Mouse (Mus musculus): ENCODE measurements around the gene Rab11fip3.
"Not testable (repeated sequence)": the region's sequence is repeated elsewhere in the genome, so short reads cannot be mapped to it uniquely, and the experiment has no call there.

The Rab11fip3 gene

GRCm38 (mm10) chr17:26068831-26069739 lies at the start of gene Rab11fip3:
Gene Rab11fip3, minus strand, starts transcription at chr17:26069555.
- DNase-seq (ENCODE audit: extremely low read depth, low read depth), result peak; percentile 69

GRCm38 (mm10) chr17:26116503-26117258 lies 47.3 kb upstream of the Rab11fip3 start:
- DNase-seq (ENCODE audit: extremely low read depth, low read depth), result no peak

DNA sequence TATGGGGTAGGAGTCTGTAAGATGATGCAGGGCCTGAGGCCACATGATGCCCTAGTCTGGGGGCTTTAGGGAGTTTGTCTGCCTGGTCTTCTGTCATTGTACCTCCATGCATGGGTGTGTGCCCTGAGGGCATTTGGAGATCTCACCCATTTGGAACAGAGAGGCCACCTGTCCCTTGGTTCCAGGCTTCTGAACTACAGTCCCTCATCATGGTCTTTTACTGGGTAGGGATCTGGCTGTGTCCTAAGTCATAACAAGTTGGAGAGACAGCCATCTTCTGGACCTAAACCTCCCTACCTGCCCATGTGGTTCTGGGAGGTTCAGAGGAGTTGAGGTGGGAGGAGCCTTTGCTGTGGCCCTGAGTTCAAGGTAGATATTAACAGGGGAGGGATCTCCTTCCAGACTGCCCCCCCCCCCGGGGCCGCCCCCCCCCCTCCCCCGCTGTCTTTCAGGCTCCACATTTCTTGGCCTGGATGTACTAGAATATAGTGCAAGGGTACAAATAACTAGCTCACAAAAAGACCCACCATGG lies 46.7 kb upstream of the Rab11fip3 start:
- DNase-seq (ENCODE audit: extremely low read depth, low read depth), result no peak

DNA sequence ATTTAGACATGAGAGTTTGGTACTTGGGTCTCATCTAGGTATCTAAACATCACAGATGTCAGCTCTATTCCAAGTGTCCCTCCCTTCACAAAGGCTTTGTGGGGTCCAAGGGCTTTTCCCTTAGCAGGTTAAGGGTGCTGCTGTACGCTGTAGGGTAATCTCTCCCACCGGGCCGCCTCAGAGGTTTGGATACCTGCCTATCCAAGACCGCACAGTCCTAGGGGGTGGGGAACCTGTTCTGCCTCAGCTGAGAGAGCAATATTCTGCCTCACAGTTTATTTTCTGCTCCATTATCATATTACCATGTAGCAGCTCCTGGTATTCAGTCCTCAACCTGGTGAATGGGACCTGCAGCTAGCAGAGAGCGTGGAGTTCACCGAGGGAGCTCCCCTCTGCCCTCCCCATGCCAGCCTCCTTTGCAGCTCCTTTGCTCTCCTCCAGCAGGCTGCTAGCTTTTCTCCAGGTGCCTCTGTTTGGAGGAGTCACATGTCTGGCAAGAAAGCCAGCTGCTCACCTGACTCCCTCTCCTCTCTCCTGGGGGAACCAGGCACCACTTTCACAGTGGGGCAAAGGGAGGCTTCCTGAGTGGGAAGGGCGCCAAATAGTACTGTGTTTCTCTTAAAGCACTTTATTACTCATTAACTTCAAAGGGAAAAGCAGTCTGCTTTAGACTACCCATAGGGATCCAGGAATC lies 46.0 kb upstream of the Rab11fip3 start:
- DNase-seq (ENCODE audit: extremely low read depth, low read depth), result no peak

DNA sequence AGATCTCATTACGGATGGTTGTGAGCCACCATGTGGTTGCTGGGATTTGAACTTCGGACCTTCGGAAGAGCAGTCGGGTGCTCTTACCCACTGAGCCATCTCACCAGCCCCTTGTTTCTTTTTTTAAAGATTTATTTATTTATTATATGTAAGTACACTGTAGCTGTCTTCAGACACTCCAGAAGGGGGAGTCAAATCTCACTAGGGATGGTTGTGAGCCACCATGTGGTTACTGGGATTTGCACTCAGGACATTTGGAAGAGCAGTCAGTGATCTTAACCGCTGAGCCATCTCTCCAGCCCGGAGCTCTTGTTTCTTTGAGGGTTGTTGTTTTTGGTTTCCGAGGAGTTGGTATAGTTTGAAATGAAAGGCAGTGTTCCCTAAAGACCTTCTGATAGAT lies 45.1 kb upstream of the Rab11fip3 start:
- DNase-seq (ENCODE audit: extremely low read depth, low read depth), result not testable (repeated sequence)

- DNase-seq (ENCODE audit: extremely low read depth, low read depth), result no peak
Measured at GRCm38 (mm10) chr17:26114061-26114460, 44.7 kb upstream of the Rab11fip3 start.

- DNase-seq (ENCODE audit: extremely low read depth, low read depth), result no peak
Measured at GRCm38 (mm10) chr17:26113181-26113948, 44.0 kb upstream of the Rab11fip3 start, which contains the start of gene Tmem8. Gene Tmem8, plus strand, starts transcription at chr17:26113299.

DNA sequence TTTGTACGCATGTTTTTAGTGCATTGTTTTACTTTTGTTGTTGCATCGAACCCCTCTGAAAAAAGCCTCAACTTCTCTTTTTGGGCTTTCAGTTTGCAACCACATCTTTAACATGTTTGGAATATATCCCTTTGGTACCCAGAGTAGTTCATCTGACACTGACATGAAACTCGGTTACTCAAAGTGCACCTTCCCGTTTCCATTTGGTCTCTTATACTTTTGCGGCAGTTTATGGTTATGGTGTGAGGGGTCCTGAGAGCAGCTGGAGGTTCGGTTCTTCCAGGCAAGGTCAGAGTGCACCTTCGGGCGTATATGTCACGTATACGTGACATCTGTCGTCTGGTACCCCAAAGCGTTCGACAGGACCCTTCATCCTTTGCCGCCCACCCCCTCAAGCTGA lies 43.4 kb upstream of the Rab11fip3 start:
- no peak for DNase-seq (ENCODE audit: extremely low read depth, low read depth)

DNA sequence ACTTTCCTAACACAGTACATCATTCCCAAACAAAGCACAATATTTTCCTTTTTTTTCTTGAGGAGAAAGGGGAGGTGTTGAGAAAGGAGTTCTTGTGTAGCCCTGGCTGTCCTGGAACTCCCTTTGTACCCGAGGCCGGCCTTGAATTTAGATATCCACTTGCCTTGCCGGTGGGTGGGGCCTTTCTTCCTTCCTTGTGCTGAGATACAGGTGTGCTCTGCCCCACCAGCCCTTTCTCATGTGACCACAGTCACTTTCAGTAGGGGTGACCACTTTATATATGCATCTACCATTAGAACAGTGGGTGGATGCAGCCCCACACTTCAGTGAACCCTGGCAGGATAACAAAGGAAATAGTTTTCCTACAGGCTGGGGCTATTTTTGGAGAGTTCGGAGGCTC lies 42.4 kb upstream of the Rab11fip3 start:
- DNase-seq (ENCODE audit: extremely low read depth, low read depth), result no peak

DNA sequence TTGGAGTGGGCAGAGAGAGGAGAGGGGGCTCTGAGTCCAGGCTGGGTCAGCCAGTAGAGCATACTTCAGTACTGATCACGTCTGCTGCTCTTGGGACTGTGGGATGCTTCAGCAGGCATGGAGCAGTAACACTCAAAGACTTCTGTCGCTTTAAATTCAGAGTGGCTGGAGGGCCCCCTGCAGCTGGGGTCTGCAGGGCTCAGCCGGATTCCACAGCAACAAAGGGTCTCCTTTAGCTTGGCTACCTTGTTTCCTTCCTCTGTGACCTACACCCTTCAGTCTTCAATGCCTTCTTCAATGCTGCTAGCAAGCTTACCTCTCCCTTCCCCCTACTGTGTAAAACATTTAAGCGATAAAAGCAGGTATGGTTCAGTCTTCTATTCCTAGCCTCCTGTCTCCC lies 41.7 kb upstream of the Rab11fip3 start:
- DNase-seq (ENCODE audit: extremely low read depth, low read depth), result no peak

GRCm38 (mm10) chr17:26110156-26110555 lies 40.8 kb upstream of the Rab11fip3 start:
- DNase-seq (ENCODE audit: extremely low read depth, low read depth), result no peak

GRCm38 (mm10) chr17:26105619-26106018 lies 36.3 kb upstream of the Rab11fip3 start:
- no peak for DNase-seq (ENCODE audit: extremely low read depth, low read depth)

DNA sequence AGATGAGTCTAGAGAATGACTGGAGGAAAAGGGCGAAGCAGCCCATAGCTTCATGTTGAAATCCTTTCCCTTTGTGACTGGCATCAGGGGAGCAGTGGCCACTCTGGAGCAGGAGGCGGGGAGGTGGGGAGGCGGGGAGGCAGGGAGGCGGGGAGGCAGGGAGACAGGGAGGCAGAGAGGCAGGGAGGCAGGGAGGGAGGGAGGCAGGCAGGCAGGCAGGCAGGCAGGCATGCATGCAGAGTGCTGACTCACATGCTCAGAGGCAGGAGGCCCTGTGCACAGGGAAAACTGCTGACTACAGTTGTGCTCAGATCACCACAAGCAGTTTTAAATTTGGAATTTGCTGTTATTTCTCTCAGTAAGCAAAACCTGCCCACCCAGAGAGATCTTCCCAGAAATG lies 32.1 kb upstream of the Rab11fip3 start:
- DNase-seq (ENCODE audit: extremely low read depth, low read depth), result no peak

DNA sequence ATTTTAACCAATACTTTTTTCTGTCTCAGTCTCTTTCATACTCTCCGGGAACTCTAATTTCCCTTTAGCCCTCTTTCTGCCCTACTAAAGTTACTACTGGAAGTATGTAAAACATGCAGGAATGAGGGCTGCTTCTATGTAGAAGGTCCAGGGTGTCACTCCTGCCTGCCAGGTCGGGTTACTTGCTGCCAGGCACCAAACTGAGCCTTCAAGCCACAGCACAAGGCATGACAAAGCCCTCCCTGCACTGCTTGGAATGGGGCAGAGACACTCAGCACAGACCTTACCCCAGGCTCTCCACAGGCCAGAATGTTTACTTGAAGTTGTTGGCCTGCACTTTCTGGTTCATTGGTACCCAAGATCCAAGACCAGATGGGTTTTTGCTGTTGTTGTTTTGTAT lies 30.8 kb upstream of the Rab11fip3 start:
- DNase-seq (ENCODE audit: extremely low read depth, low read depth), result no peak

DNA sequence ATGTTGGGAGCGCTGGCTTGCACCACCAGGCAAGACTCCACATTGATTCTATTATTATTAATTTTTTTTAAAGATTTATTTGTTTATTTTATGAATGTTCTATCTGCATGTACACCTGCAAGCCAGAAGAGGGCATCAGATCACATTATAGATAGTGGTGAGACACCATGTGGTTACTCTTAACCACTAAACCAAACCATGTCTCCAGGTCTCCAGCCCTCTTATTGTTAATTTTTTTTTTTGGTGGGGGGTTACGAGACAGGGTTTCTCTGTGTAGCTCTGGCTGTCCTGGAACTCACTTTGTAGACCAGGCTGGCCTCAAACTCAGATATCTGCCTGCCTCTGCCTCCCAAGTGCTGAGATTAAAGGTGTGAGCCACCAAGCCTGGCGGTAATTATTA lies 30.0 kb upstream of the Rab11fip3 start:
- DNase-seq (ENCODE audit: extremely low read depth, low read depth), result not testable (repeated sequence)

GRCm38 (mm10) chr17:26098461-26098860 lies 29.1 kb upstream of the Rab11fip3 start:
- no peak for DNase-seq (ENCODE audit: extremely low read depth, low read depth)

DNA sequence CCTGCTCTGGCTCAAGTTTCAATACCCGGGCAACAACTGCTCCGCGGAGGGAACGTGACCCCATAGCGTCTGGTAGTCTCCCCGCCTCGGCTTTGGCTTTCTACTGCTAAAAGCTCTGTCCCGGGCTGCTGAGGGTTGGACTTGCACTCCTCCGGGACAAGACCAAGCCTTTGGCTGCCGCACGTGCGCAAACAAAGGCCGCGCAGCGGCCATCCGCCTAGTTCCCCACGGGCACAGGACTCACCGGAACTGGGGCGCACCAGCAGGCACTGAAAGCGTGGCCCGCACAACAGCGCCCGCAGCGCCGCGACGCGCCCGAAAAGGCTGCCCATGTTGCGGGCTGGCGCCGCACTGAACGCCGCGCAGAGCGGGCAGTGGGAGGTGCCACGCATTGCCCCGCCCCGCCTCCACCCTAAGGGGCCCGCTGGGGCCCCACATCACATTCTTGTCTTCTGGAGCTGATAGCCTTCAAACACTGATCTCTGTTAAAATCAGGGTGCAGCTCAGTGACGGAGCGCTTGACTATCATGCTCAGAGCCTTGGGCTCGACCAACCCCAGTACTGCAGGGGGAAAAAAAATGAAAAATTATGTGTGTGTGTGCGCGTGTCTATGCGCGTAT lies 25.9 kb upstream of the Rab11fip3 start, which contains the start of gene Nme4:
Gene Nme4, minus strand, starts transcription at position 482 of the 620 bp plus-strand sequence.
- DNase-seq (ENCODE audit: extremely low read depth, low read depth), result no peak

GRCm38 (mm10) chr17:26094531-26095110 lies 25.3 kb upstream of the Rab11fip3 start:
- no peak for DNase-seq (ENCODE audit: extremely low read depth, low read depth)

- peak; percentile 86 for DNase-seq (ENCODE audit: extremely low read depth, low read depth)
Measured at GRCm38 (mm10) chr17:26089905-26090632, 20.7 kb upstream of the Rab11fip3 start, which contains the start of gene Decr2. Gene Decr2, minus strand, starts transcription at chr17:26090337.

All from MEL-GATA-1-ER (cell line).